Mouse (Mus musculus) G1E (cell line): ENCODE measurements around the gene Dlgap3.

Experiments
- CTCF ChIP-seq: IDR thresholded peaks from 2 replicates; pipeline ENCODE4 v1.5.1; 2012; ENCODE audit warnings: low read depth, low read length, inconsistent platforms, mixed read lengths
- TAL1 ChIP-seq: conservative IDR thresholded peaks from 2 replicates; pipeline ENCODE4 v1.6.1; 2012; ENCODE audit warnings: low read depth, low read length, inconsistent platforms, mixed read lengths

- TF ChIP-seq CTCF: no peak
- no peak for TF ChIP-seq TAL1
Measured at GRCm38 (mm10) chr4:127183867-127184266, 14.9 kb downstream of the Dlgap3 start.
